Mouse (Mus musculus) thymus, postnatal 0 days (tissue): ENCODE results near the gene Celf2. TPM values are rescaled to one million over a fixed set of nuclear protein-coding genes. Genes with fewer than 3 reads are reported as not detected.

Source experiments
- DNase-seq: peaks from one replicate; pipeline ENCODE4 v3.0.0-alpha.2; 2015; ENCODE audit warnings: low spot score
- polyA plus RNA-seq: library from polyadenylated mRNA; unstranded; fragments of >200 nt; fragmentation: Nextera tagmentation; extraction: Ambion mirVana; gene quantifications from 2 replicates; pipeline ENCODE4 v1.2.1, GENCODE M21; 2015

Celf2 gene
- polyA plus RNA-seq, 1 experiment from 2014 or later: 184 TPM

- DNase-seq: no peak
Observed at GRCm38 (mm10) chr2:6704804-6705203, 804.6 kb downstream of the Celf2 start.

- no peak for DNase-seq
Observed at GRCm38 (mm10) chr2:6704342-6704741, 805.0 kb downstream of the Celf2 start.

- no peak for DNase-seq
Observed at GRCm38 (mm10) chr2:6696326-6696725, 813.0 kb downstream of the Celf2 start.

- no peak for DNase-seq
Observed at GRCm38 (mm10) chr2:6695353-6695951, 813.9 kb downstream of the Celf2 start.

- DNase-seq: no peak
Observed at GRCm38 (mm10) chr2:6689689-6690088, 819.7 kb downstream of the Celf2 start.

GRCm38 (mm10) chr2:6678231-6678630, 831.1 kb downstream of the Celf2 start:
- DNase-seq: no peak

- no peak for DNase-seq
Observed at GRCm38 (mm10) chr2:6677457-6677856, 831.9 kb downstream of the Celf2 start.

- DNase-seq: no peak
Observed at GRCm38 (mm10) chr2:6674401-6674800, 835.0 kb downstream of the Celf2 start.

GRCm38 (mm10) chr2:6673418-6673817, 835.9 kb downstream of the Celf2 start:
- DNase-seq: no peak

- peak; percentile 10 for DNase-seq
Observed at GRCm38 (mm10) chr2:6667611-6668010, 841.8 kb downstream of the Celf2 start.

GRCm38 (mm10) chr2:6659834-6660233, 849.5 kb downstream of the Celf2 start:
- no peak for DNase-seq

- DNase-seq: no peak
Observed at GRCm38 (mm10) chr2:6653719-6654118, 855.6 kb downstream of the Celf2 start.

GRCm38 (mm10) chr2:6651697-6652096, 857.7 kb downstream of the Celf2 start:
- no peak for DNase-seq

- DNase-seq: no peak
Observed at GRCm38 (mm10) chr2:6648877-6649276, 860.5 kb downstream of the Celf2 start.

- DNase-seq: no peak
Observed at GRCm38 (mm10) chr2:6647028-6647427, 862.3 kb downstream of the Celf2 start.

- no peak for DNase-seq
Observed at GRCm38 (mm10) chr2:6646325-6646724, 863.0 kb downstream of the Celf2 start.

- no peak for DNase-seq
Observed at GRCm38 (mm10) chr2:6642222-6642850, 867.0 kb downstream of the Celf2 start.

GRCm38 (mm10) chr2:6639370-6639769, 870.0 kb downstream of the Celf2 start:
- no peak for DNase-seq

GRCm38 (mm10) chr2:6637147-6637546, 872.2 kb downstream of the Celf2 start:
- DNase-seq: no peak

- DNase-seq: no peak
Observed at GRCm38 (mm10) chr2:6634899-6635298, 874.5 kb downstream of the Celf2 start.

GRCm38 (mm10) chr2:6633115-6633514, 876.2 kb downstream of the Celf2 start:
- DNase-seq: no peak

GRCm38 (mm10) chr2:6623802-6624201, 885.6 kb downstream of the Celf2 start:
- DNase-seq: no peak

GRCm38 (mm10) chr2:6622082-6622481, 887.3 kb downstream of the Celf2 start:
- no peak for DNase-seq
